Mouse (Mus musculus): ENCODE measurements around the gene Hlx. TPM values are rescaled to one million over a fixed set of nuclear protein-coding genes. Genes with fewer than 3 reads are reported as not detected.

The Hlx gene
- total RNA-seq, 2 experiments from 2014 or later = 0.75 to 0.81 TPM

DNA sequence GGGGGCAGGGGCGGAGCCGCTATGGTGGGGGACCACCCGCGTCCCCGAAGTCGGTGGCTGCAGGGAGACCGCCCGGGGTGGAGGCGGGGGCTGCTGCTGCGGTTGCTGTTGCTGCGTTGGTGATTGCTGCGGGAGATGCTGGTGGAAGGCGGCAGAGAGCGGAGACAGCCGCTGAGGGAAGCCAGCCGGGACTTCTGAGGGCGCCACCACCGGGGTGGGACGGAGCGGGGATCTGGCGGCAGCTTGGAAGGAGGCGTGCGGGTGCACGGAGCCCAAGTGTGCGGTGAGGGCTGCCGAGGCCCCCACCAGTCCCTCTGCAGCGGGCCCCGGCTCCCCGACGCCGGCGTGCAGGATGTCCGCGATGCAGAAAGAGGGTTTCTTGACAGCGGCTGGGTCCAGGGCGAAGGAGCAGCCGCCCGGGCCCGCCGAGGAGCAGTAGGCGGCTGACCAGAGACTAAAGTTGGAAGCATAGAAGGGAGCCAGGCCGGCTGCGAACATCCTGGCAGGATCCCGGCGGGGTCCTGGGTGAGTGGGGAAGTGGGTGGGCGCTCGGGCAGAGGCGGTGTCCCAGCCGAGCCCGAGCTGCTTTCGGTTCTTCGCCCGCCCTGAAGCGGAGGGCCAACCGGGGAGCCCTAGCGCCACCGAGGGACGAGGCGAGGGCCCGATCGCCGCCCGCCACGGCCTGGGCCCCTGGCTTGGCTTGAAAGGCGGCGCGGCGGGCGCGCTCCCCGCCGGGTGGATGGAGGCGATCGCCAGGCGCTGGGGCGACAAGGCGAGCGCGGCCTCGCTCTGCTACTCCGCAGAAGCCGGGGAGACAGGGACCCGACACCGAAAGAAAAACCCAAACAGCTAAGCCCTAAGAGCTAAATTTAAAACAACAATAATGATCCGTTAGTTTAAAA is 524 bp downstream of the Hlx start:
- no peak for DNase-seq

DNA sequence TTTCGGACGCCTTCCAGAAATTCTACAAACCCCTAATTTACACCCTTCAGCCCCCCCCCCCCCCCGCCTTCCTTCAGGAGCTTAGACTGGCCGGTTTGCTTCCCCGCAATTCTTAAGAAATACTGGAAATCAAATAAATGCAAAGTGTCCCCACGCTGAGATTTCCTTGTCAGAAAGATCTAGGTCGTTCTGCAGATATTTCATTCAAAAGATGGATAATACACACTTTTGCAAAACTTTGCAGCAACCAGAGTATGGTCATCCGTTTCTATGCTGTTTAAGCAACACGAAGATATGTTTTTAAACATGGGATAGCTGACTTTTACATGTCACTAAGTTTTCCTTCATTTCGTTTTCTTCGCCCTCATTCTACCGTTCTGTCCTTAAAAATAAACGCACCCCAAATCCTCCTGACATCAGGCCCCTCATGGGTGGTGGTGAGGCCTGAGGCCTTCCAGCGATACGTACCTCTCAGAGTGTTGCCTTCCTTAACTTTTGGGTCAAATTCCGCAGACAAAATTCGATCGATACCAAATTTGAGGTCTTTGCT is 1.3 kb downstream of the Hlx start:
- no peak for DNase-seq

DNA sequence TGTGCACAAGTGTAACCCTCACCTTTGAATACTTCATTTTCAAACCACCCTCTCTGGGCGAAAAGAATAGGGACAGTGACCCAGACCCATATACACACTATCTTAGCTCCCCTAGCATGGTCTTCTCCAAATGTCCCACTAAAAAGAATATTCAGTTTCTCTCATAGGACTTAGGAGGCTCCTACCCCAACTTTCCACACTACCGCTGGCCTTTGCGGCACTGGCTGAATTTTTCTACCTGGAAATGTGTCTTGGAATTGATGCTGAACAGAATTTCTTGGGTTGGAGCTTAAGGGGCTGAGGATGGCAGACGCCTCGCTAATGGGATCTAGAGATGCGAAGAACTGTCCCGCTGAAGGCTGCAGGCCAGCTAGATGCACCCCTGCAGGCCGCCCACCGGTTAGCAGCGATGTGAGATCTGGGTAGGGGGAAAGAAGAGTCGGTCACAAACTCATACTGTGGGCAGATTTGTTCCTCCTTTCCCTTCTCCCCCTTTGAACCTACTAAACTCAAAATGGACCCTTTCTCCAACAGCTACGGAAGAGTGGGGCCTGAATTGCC is 1.9 kb downstream of the Hlx start:
- DNase-seq = no peak

DNA sequence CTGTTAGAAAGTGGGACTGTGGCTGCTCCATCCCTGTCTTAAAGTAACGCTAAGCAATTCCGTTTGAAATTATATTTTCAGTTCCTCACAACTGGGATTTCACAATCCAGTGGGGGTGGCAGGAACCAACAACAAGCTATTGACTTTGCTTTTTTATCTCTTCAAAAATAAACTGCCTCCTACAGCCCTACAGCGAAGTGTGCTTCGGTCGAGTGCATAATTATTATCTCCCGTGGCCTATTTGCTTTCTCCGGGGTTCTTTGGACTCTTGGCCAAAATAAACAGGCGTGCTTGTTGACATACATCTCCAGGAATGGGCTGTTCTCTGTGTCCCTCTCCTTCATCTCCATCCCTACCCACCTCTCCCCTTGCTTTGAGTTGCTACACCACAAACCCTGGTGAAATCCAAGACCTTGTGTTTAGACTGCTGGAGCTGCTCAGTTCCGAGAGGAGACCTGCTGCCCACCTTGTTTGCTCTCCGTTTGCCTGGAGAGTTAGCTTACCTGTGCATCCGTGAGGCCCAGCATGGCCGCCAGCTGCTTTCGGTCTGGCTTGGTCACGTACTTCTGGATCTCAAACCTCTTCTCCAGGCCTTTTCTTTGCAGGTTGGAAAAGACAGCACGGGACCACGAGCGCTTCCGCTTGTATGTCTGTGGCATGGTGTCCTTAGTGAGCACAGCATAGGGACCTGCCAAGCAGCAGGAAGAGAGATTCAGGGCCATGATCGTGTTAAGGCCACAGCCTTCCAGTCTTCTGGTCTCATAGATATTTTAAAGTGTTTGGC is 2.9 kb downstream of the Hlx start:
- no peak for DNase-seq

DNA sequence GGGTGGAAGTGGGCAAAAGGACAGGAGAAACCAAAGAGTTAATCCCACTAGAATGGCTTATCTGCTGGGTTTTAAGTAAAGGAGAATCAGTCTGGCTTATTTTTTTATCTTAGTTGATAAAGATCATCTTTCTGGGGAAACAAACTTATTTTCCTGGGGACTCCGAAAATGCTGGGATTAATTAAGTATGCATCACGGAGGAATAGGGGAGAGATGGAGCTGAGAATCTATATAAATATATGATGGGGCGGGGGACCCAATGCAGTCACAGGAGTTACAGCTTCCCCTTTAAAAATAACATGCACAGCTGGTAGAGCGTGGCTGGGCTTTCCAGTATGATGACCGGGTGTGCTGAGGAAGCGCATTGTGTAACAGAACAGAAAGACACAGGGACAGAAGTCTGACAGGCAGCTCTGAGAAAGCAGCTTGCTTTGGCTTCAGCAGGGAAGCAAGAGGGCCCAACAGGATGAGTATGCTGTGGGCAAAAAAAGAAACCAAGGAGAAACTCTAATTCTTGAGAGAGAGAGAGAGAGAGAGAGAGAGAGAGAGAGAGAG is 3.8 kb downstream of the Hlx start:
- no peak for DNase-seq

DNA sequence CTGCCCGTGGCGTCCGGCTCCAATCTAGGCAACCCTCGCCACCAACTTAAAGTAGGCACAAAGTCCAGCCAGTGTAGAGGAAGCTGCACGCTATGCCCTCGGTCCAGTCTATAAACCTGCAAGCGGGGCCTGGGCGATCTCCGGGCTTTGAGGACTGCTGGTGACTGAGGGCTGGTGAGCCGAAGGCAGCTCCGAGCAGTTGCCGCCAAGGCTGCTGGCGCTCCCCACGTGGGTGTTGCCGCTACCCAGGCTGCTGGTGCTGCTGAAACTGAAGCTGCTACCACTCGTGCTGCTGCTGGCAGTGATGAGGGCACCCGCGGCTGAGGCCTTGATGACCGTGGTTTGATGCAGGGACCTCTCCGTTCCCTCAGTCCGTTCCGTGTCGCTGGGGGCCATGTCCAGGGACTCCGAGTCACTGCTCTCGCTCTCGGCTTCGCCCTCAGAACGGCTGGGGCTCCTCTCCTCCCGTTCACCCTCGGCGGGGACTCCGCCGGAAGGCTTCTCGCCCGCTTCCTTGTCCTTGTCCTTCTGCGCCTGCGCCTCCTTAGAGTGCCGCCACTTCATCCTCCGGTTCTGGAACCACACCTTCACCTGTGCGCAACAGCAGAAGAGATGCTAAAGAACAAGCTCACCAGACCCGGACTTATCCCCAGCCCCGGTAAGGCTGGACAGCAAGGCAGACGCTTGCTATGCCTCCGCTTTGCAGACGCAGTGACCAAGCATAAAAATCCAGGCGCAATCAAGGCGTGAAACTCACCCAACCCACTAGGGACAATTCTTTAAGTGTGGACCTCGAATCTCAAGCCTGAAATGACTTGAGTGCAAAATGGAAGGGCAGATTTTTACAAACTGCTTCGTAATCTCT is 4.8 kb downstream of the Hlx start:
- DNase-seq = no peak

DNA sequence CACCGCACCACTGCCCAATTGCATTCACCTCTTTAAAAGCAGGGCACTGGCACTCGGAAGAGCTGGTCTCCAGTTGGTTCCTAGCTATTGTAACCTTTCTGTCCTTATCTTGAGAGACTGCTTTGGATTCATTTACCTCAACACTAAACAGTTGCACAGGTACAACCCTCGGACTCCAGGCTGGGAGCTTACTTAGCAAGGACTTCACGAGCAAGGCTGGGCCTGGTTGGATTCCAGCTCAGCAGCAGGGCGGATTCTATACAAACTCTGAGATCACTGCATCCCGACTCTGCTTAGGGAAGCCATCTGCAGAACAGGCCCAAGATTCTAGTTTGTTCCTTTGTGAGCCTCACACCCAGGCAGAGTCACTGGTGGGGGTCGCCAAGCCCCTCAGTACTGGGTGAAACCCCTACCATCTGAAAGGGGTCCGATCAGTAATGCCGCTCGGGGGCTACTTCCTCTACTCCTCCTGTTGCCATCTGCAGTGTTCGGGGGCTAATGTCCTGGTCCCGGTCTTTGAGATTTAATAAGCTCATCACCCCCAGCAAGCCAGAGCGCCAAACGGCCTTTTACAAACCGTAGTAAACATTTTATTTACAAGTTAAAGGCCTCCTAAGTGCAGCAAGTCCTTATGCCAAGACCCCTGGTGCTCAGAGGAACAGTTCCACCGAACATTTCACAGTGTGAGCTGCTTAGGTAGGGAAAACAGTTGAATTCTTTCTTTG is 5.7 kb downstream of the Hlx start:
- no peak for DNase-seq

DNA sequence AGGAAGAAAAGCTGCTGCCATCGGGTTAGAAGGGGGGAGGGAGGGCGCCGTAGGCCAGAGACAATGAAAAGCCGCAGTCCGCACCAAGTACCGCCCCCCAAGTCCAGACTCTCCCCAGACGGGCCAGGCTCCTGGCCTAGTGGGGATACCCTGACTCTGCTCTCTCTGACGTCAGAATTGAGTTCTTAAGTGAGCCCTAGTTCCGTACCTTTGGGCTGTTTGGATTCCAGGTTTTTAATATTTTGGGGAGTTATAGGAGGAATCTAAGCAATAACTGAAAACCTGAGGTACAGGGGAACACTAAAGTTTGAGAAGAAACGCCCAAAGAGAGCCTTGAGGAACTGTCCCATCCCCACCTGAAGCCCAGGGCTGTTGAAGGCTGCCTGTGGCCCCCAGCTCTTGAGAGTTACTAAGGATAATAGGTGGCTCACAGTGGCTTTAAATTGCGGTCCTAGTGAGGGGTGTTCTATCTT is 7.1 kb downstream of the Hlx start:
- no peak for DNase-seq

DNA sequence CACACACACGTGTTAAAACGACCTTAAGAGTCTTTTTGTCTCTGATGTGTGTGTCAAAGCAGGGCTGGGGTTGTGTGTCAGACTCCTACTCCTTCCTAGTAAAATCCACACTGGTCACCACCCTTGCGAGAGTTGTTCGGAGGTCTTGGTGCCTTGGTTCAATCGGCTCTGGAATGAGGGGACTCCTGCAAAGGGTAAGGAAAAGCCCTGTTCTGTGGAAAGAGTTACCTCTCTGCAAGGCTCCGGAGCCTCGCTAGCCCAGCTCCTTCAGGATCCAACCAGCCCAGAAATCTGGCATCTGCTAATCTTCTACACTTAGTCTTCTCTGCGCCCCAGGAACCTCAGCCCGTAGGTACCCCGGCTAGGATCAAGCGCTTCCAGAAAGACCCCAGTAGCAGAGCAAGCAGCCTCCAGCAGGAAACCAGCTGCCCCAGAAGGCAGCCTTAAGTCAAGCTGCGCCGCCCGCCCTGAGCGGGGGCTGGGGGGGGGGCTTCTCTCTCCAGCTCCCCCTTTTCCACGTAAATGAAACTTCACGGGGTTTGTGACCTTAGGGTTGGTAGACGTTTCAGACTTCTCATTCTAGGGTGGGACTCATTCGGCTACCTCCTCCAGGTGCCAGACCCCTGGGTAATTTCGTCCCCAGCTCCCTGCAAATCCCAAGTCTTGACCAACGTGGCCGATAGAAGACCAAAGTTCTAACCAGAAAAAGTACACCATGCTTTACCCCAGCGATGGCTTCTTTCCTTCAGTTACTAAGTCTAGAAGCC is 7.7 kb downstream of the Hlx start:
- DNase-seq = no peak

DNA sequence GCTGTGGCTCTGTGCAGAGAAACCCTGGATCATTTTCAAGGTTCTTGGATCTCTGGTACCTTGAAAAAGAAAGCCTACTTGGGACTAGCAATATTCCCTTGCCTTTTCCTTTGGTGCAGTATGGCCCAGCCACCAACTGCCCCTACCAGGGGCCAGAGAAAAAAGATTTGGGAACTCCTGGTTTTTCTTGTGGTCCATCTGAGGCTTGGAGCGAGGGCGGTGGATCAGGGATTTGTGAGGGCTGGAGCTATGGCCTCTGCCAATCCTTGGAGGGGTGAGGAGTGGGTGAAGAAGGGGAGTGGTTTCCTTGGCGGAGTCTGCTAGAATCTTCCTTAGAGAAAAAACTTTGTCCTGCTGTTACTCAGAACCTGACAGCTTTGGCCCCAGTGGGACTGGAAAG is 8.5 kb downstream of the Hlx start:
- DNase-seq = no peak

DNA sequence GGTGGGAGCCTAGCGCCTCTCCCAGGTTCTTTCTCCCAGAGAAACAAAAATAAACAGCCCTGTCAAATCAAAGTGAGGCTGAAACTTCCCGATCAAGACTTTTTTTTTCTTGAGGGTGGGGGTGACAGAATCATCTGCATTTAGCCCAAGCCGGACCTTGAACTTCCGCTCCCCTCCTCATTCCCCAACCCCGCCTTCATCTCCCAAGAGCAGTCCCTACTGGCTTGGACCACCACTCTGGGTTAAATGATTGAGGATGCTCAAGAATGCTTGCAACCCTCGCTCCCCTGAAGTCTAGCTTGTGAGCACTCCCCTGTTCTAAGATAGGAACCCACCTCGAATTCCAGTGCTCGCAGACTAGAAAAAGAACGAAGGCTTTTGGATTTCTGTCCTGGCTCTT is 11.3 kb downstream of the Hlx start:
- no peak for DNase-seq

DNA sequence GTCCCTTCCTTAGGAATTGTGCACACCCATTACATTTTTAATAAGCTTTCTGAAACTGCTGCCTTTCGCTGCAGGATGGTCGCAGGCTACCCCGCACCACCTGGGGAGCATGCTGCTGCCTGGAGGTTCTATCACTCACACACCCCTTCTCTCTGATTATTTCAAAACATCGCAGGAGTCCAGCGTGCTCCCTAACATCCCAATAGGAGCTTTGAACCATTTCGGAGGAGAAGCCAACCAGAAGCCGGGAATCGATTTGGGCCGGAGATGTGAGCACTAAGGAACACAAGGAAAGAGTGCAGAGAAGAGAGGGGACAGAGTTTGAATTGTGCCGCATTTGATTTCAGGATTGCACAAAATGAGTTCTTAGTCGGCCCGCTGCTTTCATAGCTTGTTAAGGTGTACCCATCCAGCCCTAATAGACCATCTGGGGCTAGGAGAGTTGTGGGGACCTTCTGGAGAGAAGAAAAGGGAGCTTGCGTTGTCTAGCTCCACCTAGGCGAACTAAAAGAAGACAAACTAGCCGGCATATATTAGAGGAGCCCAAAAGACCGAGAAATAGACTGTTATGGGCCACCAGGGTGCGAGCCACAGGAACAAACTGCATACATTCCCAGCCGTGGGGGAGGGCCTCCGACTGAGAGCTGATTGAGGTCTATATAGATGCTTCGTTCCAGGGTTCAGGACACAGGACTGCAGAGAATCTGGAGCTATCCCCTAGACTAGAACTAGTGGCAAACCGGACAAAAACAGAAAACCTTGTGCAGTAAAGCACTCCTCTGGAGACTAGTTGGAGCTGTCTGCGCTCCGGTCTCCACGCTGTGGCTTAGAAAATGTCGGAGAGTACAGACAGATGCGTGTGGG is 12.0 kb downstream of the Hlx start:
- no peak for DNase-seq

DNA sequence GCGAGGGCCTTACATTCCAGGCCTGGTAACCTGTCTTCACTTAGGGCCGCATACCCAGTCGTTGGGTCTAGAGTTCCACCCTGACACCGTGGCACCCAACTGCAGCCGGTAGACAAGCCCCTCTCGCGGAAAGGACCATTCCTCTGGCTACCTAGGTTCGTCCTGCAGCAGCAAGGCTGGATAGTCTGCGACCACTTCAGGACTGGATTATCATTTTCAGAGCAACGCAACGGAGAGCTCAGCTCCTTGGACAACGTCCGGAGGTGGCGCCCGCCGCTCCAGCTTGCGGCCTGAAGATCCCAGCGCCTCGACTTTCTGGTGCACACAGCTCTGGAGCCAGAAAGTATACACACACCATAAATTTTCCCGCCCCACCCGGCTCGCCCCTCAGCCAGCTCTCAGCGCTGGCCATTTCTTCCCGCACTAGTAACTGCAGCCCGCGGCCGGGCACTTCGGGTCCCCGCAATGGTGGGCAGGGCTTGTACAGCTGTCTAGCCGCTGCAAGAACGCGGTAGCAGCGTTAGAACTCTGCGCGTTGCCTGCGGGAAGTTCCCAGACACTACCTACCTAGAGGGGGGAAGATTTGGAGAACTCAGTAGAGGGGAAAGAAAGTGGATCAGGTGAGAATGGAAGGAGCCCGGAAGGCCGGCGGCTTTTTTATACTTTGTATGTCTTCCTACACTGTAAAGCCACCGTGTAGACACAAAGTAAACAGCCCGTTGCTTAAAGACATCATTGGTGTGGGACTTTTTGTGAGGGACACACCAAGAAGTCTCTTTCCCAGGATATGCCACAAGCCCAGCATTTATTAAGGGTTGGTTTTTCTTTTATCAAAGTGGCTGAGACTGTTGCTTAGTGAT is 13.9 kb downstream of the Hlx start:
- DNase-seq = no peak

DNA sequence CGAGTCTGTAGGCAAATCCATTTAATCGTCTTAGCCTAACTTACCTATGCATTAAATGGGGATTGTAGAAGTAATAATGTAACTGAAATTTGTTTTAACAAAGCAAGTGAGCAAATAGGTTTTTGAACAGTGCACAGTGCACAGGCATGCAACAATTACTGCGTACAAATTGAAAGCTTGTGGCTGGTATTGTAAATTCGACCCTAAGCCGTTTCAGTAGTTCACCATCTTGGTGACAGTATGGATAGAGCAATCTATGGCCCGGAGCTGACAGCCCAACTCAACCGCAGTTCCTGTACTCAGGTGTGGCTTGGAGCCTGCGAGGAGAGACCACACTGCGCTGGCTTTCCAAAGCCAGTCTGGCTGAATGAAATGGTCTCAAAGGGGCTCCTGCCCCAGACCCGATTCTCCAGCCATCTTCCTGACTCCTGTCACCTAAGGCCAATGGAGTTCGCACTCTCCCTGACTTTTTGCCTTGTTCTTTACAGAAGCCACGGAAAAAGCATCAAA is 14.7 kb downstream of the Hlx start:
- no peak for DNase-seq

DNA sequence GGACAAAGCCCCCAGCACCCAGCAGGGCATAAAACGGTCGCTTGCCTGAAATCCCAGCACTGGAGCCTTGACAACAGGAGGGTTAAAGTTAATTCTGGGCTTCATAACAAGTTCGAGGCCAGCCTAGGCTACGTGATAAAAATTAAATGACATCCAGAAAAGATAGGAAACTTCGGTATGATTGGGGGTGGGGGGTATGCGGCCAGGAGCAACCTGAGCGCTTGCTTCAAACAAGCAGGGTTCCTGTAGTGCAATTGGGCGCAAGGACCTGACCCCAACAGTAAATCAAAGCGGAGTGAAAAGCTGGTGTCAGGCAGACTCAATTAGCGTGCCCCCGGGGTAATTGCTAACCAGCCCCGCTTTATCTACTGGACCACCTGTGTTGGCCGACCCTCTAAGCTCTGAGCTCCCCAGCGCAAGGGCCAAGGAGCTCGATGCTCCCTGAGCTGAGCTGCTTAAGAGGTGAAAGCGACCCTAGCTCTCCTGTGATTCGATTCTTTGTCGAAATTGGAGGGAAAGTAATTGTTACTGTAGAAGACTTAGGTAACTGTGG is 15.3 kb downstream of the Hlx start:
- DNase-seq = no peak

DNA sequence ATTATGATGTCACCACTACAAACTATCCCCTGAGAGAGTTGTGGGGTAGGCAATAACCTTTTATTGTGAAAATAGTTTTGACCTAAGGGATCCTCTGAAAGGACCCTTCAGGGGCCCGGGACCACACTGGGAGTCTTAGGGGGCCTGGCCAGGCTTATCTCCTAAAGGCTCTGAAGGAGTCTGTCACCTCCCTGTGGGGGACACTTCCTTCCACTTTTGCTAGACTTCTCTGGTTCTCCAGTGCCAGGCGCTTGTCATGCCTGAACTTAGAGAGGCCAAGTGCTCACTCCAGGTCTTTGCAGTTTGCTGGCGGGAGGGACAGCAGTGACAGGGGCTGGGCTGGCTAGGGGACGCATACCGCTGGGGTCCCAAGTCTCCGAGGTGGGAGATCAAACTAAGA is 16.3 kb downstream of the Hlx start:
- DNase-seq = no peak

DNA sequence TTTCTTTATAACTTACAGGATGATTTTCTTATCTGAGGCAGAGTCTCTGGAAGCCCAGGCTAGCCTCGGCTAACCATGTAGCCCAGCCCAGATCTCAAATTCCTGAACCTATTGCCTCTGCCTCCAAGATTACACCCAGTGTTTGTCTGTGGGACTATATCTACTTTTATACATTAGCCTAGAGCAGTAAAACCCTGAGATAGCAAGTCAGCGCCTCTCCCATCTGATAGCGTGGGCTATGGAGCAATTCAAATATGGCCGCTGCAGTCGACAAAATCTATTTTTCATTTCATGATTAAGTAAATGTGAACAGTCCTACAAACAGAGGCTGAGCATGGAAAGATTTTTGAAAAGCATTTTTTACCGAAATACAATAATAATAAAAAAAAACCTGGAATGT is 16.7 kb downstream of the Hlx start:
- no peak for DNase-seq

DNA sequence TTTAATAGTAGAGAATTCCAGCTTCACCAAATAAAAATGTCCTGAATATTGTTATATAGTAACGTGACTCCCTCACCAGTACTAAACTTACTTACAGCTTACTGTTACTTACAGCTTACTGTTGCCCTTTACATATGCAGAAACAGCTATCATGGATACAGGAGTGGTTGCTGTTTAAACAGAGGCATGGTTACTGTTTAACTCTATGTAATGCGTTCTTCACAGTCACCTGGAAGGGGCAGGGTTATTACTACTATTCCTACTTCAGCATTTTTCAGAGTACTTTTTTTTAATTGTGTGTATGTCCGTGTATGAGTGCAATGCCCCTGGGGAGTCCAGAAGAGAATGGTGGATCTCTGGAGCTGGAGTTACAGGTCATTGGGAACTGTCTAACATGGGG is 17.9 kb downstream of the Hlx start:
- no peak for DNase-seq

Data from layer of hippocampus, postnatal 36 days (tissue).